Mouse (Mus musculus) brain, embryonic 14.5 days (tissue): ENCODE results near the gene Dpep1.

ENCODE experiments used
- CTCF ChIP-seq: fragments of 200-500 bp; IDR thresholded peaks from 2 replicates; pipeline ENCODE4 v1.5.1; 2012; ENCODE audit warnings: inconsistent platforms, mild to moderate bottlenecking, moderate library complexity, borderline replicate concordance; ENCODE audit not compliant: insufficient read depth, insufficient read length; ENCODE audit errors: extremely low read depth
- POLR2A ChIP-seq: fragments of 200-500 bp; IDR thresholded peaks from 2 replicates; pipeline ENCODE4 v1.6.1; 2012; ENCODE audit warnings: mild to moderate bottlenecking, inconsistent platforms, borderline replicate concordance; ENCODE audit not compliant: poor library complexity, insufficient read depth, insufficient read length, severe bottlenecking; ENCODE audit errors: extremely low read depth

- TF ChIP-seq CTCF (no peak), POLR2A (no peak)
These were observed 47.7 kb downstream of the Dpep1 start for GRCm38 (mm10) chr8:123233760-123234159.
